Mouse (Mus musculus) midbrain, embryonic 16.5 days (tissue): ENCODE results near the gene Gm4881. TPM values are rescaled to one million over a fixed set of nuclear protein-coding genes. Genes with fewer than 3 reads are reported as not detected.
A peak's percentile ranks its signal among the peaks of the same experiment; 100 is the strongest.

Experiments used
- ATAC-seq: fragments of 200-750 bp; cut with Nextera tagmentation; 2 replicates; pipeline ENCODE4 v1.8.0; 2017; ENCODE audit warnings: moderate TSS enrichment
- H3K27ac ChIP-seq: fragments of 300-500 bp; sonication (generic); 2 replicates; pipeline ENCODE4 v1.5.1; 2014; ENCODE audit warnings: mild to moderate bottlenecking, low read length, mixed read lengths
- H3K27me3 ChIP-seq: fragments of 300-500 bp; sonication (generic); 2 replicates; pipeline ENCODE4 v1.6.1; 2014; ENCODE audit warnings: low read depth, low read length, mixed read lengths; ENCODE audit not compliant: control insufficient read depth, insufficient read depth
- H3K36me3 ChIP-seq: fragments of 300-500 bp; sonication (generic); 2 replicates; pipeline ENCODE4 v1.6.1; 2014; ENCODE audit warnings: mild to moderate bottlenecking, low read length, moderate library complexity, mixed read lengths; ENCODE audit not compliant: control insufficient read depth, insufficient read depth
- H3K4me1 ChIP-seq: fragments of 300-500 bp; sonication (generic); 2 replicates; pipeline ENCODE4 v1.6.1; 2014; ENCODE audit warnings: mild to moderate bottlenecking, low read length, mixed read lengths; ENCODE audit not compliant: control insufficient read depth, insufficient read depth
- H3K4me2 ChIP-seq: fragments of 300-500 bp; sonication (generic); 2 replicates; pipeline ENCODE4 v1.6.1; 2014; ENCODE audit warnings: mild to moderate bottlenecking, low read length, mixed read lengths
- H3K4me3 ChIP-seq: fragments of 300-500 bp; sonication (generic); 2 replicates; pipeline ENCODE4 v1.5.1; 2014; ENCODE audit warnings: low read depth, mild to moderate bottlenecking, low read length, moderate library complexity, mixed read lengths
- H3K9ac ChIP-seq: fragments of 300-500 bp; sonication (generic); 2 replicates; pipeline ENCODE4 v1.6.1; 2014; ENCODE audit warnings: low read depth, low read length, mixed read lengths
- H3K9me3 ChIP-seq: fragments of 300-500 bp; sonication (generic); replicated peaks from 2 replicates; pipeline ENCODE4 v1.6.1; 2014; ENCODE audit warnings: mild to moderate bottlenecking, low read length, mixed read lengths; ENCODE audit not compliant: control insufficient read depth, poor library complexity, severe bottlenecking
- whole genome bisulfite sequencing: fragments of 180-500 bp; shearing (Covaris S2); extraction: QIAGEN DNeasy Blood & Tissue Kit; methylation state at CpG from one replicate; pipeline ENCODE4 v1.1.7; 2014; 5-methylcytosine and 5-hydroxymethylcytosine counted together
- polyA plus RNA-seq: library from polyadenylated mRNA; unstranded; fragments of >200 nt; fragmentation: Nextera tagmentation; extraction: Ambion mirVana; gene quantifications from 2 replicates; pipeline ENCODE4 v1.2.1, GENCODE M21; 2015

Gene Gm4881
- 3.8 and 4.5 TPM in 2 replicates for polyA plus RNA-seq

GRCm38 (mm10) chr7:24944257-24944950 is at the start of gene Gm4881:
Gene Gm4881, minus strand, starts transcription at chr7:24944494.
- Histone ChIP-seq H3K4me2 (peak within 1 kb of the TSS; percentile 72), H3K36me3 (no peaks in the 10 kb centered on the region), H3K4me3 (peak within 1 kb of the TSS; percentile 38), H3K9ac (peak within 1 kb of the TSS; percentile 58), H3K27ac (no peak within 1 kb of the TSS), H3K4me1 (peaks cover 18% of the 10 kb centered on the region), H3K27me3 (peaks cover 71% of the 10 kb centered on the region), H3K9me3 (no peaks in the 10 kb centered on the region)
- WGBS, result under 1% methylated on average over 60 of the region's 72 CpGs
- ATAC-seq, result no peak

GRCm38 (mm10) chr7:24993081-24993480 is 48.8 kb upstream of the Gm4881 start:
- Histone ChIP-seq H3K4me1 (no peaks in the 10 kb centered on the region), H3K27ac (no peak overlapping the region), H3K27me3 (no peaks in the 10 kb centered on the region), H3K9ac (no peak overlapping the region), H3K36me3 (peaks cover 68% of the 10 kb centered on the region), H3K4me2 (no peak overlapping the region), H3K9me3 (no peaks in the 10 kb centered on the region), H3K4me3 (no peak overlapping the region)
- WGBS, result 89% methylated on average over 6 of the region's 6 CpGs
- ATAC-seq, result no peak

- H3K4me1 ChIP-seq, result no peaks in the 10 kb centered on the region
- H3K4me3 ChIP-seq, result no peak overlapping the region
- H3K27ac ChIP-seq, result no peak overlapping the region
- 82% methylated on average over 8 of the region's 8 CpGs for WGBS
- no peak for ATAC-seq
- no peaks in the 10 kb centered on the region for H3K9me3 ChIP-seq
- no peak overlapping the region for H3K4me2 ChIP-seq
- H3K9ac ChIP-seq, result no peak overlapping the region
- no peaks in the 10 kb centered on the region for H3K27me3 ChIP-seq
- peaks cover 74% of the 10 kb centered on the region for H3K36me3 ChIP-seq
These were observed 46.2 kb upstream of the Gm4881 start for GRCm38 (mm10) chr7:24990478-24990877.

GRCm38 (mm10) chr7:24987941-24988340 is 43.6 kb upstream of the Gm4881 start:
- H3K4me3 ChIP-seq, result no peak overlapping the region
- no peaks in the 10 kb centered on the region for H3K4me1 ChIP-seq
- no peaks in the 10 kb centered on the region; the same call in 1 of the 2 replicates for H3K9me3 ChIP-seq
- no peak for ATAC-seq
- no peak overlapping the region for H3K27ac ChIP-seq
- H3K4me2 ChIP-seq, result no peak overlapping the region
- peaks cover 72% of the 10 kb centered on the region for H3K36me3 ChIP-seq
- H3K27me3 ChIP-seq, result no peaks in the 10 kb centered on the region
- H3K9ac ChIP-seq, result no peak overlapping the region
- 87% methylated on average over 14 of the region's 14 CpGs for WGBS

GRCm38 (mm10) chr7:24985799-24986198 is 41.5 kb upstream of the Gm4881 start:
- H3K27ac ChIP-seq, result no peak overlapping the region
- H3K4me1 ChIP-seq, result no peaks in the 10 kb centered on the region
- 70% methylated on average over 5 of the region's 5 CpGs for WGBS
- ATAC-seq, result no peak
- no peak overlapping the region for H3K4me3 ChIP-seq
- no peak overlapping the region for H3K9ac ChIP-seq
- no peak overlapping the region for H3K4me2 ChIP-seq
- peaks cover 74% of the 10 kb centered on the region for H3K36me3 ChIP-seq
- no peaks in the 10 kb centered on the region for H3K27me3 ChIP-seq
- H3K9me3 ChIP-seq, result no peaks in the 10 kb centered on the region; the same call in 1 of the 2 replicates

- H3K4me1 ChIP-seq, result no peaks in the 10 kb centered on the region
- no peak overlapping the region for H3K9ac ChIP-seq
- ATAC-seq, result no peak
- H3K9me3 ChIP-seq, result no peaks in the 10 kb centered on the region; the same call in 1 of the 2 replicates
- H3K4me2 ChIP-seq, result no peak overlapping the region
- H3K27me3 ChIP-seq, result no peaks in the 10 kb centered on the region
- H3K27ac ChIP-seq, result no peak overlapping the region
- no peak overlapping the region for H3K4me3 ChIP-seq
- peaks cover 74% of the 10 kb centered on the region for H3K36me3 ChIP-seq
- WGBS, result 87% methylated on average over 2 of the region's 2 CpGs
These were observed 40.0 kb upstream of the Gm4881 start for GRCm38 (mm10) chr7:24984307-24984706.

GRCm38 (mm10) chr7:24983396-24983795 is 39.1 kb upstream of the Gm4881 start:
- no peak overlapping the region for H3K4me3 ChIP-seq
- H3K4me1 ChIP-seq, result no peaks in the 10 kb centered on the region
- H3K9me3 ChIP-seq, result no peaks in the 10 kb centered on the region; the same call in 1 of the 2 replicates
- WGBS, result 91% methylated on average over 5 of the region's 5 CpGs
- H3K27ac ChIP-seq, result no peak overlapping the region
- H3K9ac ChIP-seq, result no peak overlapping the region
- peaks cover 77% of the 10 kb centered on the region for H3K36me3 ChIP-seq
- no peak for ATAC-seq
- no peak overlapping the region for H3K4me2 ChIP-seq
- no peaks in the 10 kb centered on the region for H3K27me3 ChIP-seq

GRCm38 (mm10) chr7:24980439-24980838 is 36.1 kb upstream of the Gm4881 start:
- WGBS, result 88% methylated on average over 7 of the region's 7 CpGs
- H3K36me3 ChIP-seq, result peaks cover 66% of the 10 kb centered on the region
- no peak overlapping the region for H3K4me3 ChIP-seq
- ATAC-seq, result no peak
- no peaks in the 10 kb centered on the region; the same call in 1 of the 2 replicates for H3K9me3 ChIP-seq
- H3K4me2 ChIP-seq, result no peak overlapping the region
- H3K9ac ChIP-seq, result no peak overlapping the region
- H3K4me1 ChIP-seq, result no peaks in the 10 kb centered on the region
- no peaks in the 10 kb centered on the region for H3K27me3 ChIP-seq
- H3K27ac ChIP-seq, result no peak overlapping the region

GRCm38 (mm10) chr7:24978781-24979180 is 34.5 kb upstream of the Gm4881 start:
- Histone ChIP-seq H3K27ac (no peak overlapping the region), H3K4me2 (no peak overlapping the region), H3K4me1 (no peaks in the 10 kb centered on the region), H3K9me3 (no peaks in the 10 kb centered on the region), H3K36me3 (peaks cover 53% of the 10 kb centered on the region), H3K4me3 (no peak overlapping the region), H3K9ac (no peak overlapping the region), H3K27me3 (no peaks in the 10 kb centered on the region)
- 89% methylated on average over 7 of the region's 7 CpGs for WGBS
- ATAC-seq, result no peak
